Mouse (Mus musculus) cerebellum, postnatal 14 days (tissue): Measurements from ENCODE around the gene Tanc1.
A peak's percentile ranks its signal among the peaks of the same experiment; 100 is the strongest.

Source experiments
- DNase-seq, 2 experiments: peaks; one replicate each; pipeline ENCODE4 v3.0.0; 2021; ENCODE audit warnings: mixed read lengths in 2 of 2

Gene Tanc1

DNA sequence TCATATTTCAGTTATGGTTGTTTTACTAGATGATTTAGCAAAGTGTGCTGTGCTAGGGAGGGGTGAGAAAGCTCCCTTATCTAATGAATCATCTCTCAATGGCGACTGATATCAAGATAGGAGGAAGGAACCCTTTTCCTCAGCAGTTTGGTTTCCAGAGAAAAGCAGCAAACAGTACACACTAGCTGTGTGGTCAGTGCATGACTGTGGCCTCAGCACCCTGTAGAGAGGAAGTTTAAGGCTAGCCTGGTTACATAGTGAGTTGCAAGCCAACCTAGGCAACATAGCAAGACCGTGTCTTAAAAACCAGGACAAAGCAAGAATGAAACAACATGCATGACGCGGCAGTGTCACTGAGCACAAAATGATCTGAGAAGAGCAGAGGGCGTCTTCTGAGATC lies 150.4 kb downstream of the Tanc1 start:
- DNase-seq = no peak

DNA sequence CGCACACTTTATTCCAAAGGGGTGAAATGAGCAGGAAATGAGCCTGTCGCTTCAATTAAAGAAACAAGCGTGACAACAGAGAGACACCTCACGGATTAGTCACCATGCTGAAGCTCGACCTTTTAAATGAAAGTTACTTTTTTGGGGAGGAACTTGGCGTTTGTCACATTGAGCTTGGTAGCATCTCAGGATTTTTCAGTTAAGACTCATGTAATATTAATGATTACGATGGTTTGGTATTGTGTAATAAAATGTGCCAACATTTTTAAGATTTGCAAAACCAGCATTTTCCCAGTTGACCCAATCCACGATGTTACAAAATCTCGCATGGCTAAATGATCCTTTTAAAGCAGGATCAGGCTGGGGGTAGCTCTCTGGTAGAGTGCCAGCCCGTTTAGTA lies 153.8 kb downstream of the Tanc1 start:
- no peak for DNase-seq

GRCm38 (mm10) chr2:59767893-59768292 lies 156.1 kb downstream of the Tanc1 start:
- DNase-seq = no peak

GRCm38 (mm10) chr2:59768661-59769384 lies 157.0 kb downstream of the Tanc1 start:
- no peak for DNase-seq

DNA sequence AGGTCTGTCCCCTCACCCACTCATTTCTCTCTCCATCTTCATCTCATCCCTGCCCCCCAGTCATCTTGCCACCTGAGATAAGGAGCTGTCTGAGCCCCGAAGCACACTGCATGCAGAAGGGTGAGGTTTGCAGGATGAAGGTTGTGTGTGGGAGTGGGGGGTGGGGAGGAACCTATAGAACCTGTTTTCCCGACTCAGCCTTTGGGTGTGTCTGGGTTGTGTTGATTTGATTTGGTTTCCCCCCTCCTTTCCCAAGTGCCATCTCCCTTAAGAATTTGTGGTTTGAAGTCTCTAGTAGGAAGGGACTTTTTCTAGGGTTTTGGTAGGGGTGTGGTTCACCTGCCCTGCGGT lies 157.5 kb downstream of the Tanc1 start:
- no peak for DNase-seq

GRCm38 (mm10) chr2:59771708-59772107 lies 159.9 kb downstream of the Tanc1 start:
- no peak for DNase-seq

- DNase-seq = no peak
Observed at GRCm38 (mm10) chr2:59772261-59772683, 160.4 kb downstream of the Tanc1 start.

DNA sequence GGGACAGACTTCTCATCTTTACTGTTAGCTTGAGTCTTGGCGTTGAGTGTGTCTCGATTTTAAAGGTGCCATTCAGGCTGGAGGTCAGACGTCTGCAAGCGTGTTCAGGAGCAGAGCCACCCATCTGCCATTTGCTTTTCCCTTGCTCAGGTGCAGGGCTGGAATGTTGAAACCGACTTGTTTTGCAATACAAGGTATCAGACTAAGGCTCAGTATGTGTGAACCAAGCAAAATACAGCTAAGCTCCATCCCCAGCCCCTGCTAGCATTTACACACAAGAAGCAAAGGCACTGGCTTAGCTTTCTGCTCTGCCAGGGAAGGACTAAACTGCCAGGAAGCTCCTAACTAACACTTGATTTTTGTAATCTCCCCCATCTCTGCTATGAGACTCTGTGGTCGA lies 162.5 kb downstream of the Tanc1 start:
- DNase-seq = no peak

GRCm38 (mm10) chr2:59775148-59775547 lies 163.3 kb downstream of the Tanc1 start:
- no peak for DNase-seq

DNA sequence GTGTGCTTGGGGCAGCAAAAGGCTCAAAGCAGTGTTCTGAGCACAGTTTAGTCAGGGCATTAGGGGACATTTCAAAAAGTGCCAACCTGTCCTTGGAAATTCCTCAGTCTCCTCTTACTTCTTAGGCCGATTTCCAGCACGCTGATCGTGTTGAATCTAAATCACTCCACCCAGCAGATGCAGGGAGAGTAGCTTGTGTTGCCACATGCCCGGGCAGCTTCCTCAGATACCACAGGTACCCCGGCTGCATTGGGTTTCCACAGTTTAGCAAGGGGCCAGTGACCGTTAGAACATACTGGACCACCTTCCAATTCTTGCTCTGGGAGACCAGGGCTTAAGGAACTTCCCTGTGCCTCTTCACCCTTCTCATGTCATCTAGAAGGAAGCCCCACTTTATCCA lies 164.0 kb downstream of the Tanc1 start:
- DNase-seq = no peak

DNA sequence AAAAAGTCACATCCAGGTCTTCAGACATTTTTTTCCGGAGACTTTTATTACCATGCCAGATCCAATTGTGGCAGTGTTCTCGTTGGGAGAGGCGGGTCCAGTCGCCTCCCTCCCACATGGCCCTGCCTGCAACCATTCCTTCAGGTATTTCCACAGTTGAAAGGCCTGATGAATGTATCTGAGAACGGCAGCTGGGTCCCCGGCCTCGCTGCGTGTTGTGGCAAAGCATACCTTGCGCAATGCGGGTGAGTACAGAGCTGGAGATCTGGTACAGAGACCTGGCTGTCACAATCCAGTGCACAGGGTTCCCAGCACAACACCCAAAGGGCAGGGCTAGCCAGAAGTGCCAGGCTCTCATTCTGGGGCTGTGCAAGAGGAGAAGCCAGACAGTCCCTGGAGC lies 167.5 kb downstream of the Tanc1 start:
- DNase-seq = no peak

- no peak for DNase-seq
Observed at GRCm38 (mm10) chr2:59780240-59780639, 168.4 kb downstream of the Tanc1 start.

GRCm38 (mm10) chr2:59783055-59783831 lies 171.4 kb downstream of the Tanc1 start:
- DNase-seq = peak; percentile 54 to 70

DNA sequence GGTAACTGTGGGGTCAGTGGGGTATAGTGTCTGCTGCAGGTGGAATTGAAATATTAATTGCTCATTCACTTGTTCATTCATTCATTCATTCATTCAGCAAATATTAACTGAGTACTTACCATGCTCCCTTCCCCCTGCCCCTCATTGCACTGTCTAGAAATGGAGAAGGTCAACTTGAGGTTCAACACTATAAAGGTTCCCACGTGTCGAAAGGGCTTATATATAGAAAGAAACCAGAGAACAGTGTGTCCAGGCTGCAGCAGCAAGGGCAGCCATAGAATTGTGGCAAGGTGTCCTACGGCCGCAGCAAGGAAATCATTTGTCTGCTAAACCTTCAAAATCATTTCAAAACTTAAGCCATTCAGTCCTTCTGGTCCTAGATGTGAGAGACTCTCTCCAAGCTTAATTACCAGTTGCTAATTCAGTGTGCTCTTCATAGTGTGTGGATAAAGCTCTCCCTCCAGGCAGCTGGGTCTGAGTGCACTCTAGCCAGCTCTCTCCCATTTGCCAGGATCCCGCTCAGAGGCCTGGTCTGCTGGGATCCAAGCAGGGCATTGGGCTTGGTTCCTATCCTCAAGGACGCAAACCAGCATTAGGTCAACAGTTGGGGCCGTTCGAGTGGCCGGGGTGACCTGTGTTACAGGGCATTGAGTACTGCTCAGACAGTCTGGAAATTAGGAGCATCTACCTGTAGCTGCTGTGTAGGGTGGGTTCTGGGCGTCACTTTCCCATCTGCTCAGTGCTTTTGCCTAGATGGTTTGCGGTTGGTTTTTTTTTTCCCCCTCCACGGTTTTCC lies 172.2 kb downstream of the Tanc1 start:
- no peak for DNase-seq

- no peak for DNase-seq
Observed at GRCm38 (mm10) chr2:59784628-59784883, 172.7 kb downstream of the Tanc1 start.

GRCm38 (mm10) chr2:59785597-59785996 lies 173.8 kb downstream of the Tanc1 start:
- no peak for DNase-seq

DNA sequence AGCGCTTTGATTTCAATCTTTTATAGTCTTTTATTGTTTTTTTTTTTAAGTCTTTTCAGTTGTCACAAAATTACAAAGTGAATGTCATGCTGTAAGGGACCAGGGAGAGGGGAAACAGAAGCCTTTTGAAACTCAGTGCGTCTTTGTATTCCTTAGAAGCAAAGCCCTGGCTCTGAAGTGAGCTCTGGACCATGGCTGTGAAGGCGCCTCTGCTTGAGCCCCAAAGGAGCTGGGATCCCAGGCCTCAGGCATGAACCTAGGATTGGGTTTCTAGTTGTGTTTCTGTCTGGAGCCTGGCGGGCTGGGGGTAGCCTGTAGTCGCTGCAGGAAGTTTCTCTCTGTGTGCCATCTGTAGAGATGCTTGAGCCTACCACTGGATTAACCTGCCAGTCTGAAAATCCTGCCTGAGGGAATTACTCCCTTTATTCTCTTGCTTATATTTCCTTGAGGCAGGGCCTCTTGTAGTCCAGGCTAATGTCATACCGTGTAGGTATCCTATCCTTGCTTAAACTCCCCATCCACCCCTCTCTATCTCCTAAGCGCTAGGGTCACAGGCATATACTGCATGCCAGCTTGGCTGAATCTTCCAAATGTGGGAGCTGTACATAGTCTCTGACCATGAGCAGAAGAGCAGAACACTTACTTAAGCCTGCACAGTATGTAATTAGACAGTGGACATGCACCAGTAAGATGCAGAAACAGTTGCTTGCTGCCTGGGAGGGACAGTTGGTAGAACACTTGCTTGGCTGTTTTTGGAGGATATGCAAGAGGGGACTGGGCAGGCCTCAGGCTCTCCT lies 177.1 kb downstream of the Tanc1 start:
- no peak for DNase-seq

GRCm38 (mm10) chr2:59791596-59791995 lies 179.8 kb downstream of the Tanc1 start:
- DNase-seq = peak in 1 of 2 experiments; percentile 41

DNA sequence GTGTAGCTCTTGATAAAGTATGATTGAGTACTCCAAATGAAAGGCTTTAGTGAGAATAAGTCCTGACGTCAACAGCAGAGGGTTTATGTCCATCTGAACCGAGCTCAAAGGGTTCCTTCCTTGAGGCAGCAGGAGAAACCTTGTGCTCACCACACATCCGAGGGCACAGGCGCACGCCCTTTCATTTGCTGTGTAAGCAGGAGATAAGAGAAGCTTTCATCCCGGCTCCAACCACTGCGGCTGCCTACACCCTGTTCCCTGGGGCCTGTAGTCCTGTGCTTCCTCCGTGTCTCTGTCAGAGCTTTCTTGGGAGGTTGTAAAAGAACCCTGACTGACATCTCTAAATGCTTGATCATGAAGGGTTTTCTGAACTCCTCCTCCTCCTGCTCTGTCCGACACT lies 181.5 kb downstream of the Tanc1 start:
- DNase-seq = no peak

- DNase-seq = peak; percentile 73 to 76
Observed at GRCm38 (mm10) chr2:59794838-59795237, 183.0 kb downstream of the Tanc1 start.

GRCm38 (mm10) chr2:59798934-59799532 lies 187.2 kb downstream of the Tanc1 start:
- DNase-seq = peak in 1 of 2 experiments; percentile 27

DNA sequence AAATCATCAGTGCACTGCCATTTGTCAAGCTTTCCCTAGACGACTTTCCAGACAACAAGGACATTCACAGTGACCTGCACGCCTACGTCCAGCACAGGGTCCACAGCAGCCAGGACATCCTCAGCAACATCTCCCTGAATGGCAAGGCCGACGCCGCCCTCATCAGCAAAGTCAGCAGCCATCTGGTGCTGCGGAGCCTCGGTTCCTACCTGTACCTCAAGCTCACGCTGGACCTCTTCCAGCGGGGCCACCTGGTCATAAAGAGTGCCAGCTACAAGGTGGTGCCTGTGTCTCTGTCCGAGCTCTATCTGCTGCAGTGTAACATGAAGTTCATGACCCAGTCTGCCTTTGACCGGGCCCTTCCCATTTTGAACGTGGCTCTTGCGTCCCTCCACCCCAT lies 187.7 kb downstream of the Tanc1 start:
- DNase-seq = peak; percentile 87 to 90
